Mouse (Mus musculus): ENCODE measurements around the gene Zwilch. TPM values are rescaled to one million over a fixed set of nuclear protein-coding genes. Genes with fewer than 3 reads are reported as not detected.

Zwilch gene
- total RNA-seq, 1 experiment = 99.2 TPM

GRCm38 (mm10) chr9:64110502-64110901 lies 62.4 kb downstream of the Zwilch start:
- TF ChIP-seq ZC3H11A (IDR thresholded peaks at IDR 0.05; ENCODE audit: borderline replicate concordance, low read depth, low read length) = no peak
- no peak for TF ChIP-seq MAFK (IDR thresholded peaks at IDR 0.05; ENCODE audit: insufficient read depth, low read depth, low read length)
- no peak for TF ChIP-seq CHD2 (IDR thresholded peaks at IDR 0.05; ENCODE audit: low read depth, low read length)
- no peak for TF ChIP-seq ZNF384 (IDR thresholded peaks at IDR 0.05; ENCODE audit: low read depth, low read length)
- no peak for TF ChIP-seq HCFC1 (IDR thresholded peaks at IDR 0.05; ENCODE audit: borderline replicate concordance, insufficient read depth, low read length)
- no peak overlapping the region for H3K4me3 ChIP-seq (ENCODE audit: insufficient read depth in 1 of 2, low read depth in 1 of 2, low read length in 2 of 2, poor library complexity in 1 of 2, severe bottlenecking in 1 of 2)
- in situ Hi-C loops (cut with MboI; ENCODE audit: low sequenced_read_pairs in 2 of 2, unreplicated experiment in 2 of 2) = no loop called here
- no peaks in the 10 kb centered on the region for H3K36me3 ChIP-seq (ENCODE audit: control insufficient read depth, insufficient read depth, low read length, poor library complexity, severe bottlenecking)
- no peak overlapping the region for H3K27ac ChIP-seq (ENCODE audit: insufficient read depth, low read depth, low read length, poor library complexity, severe bottlenecking)
- DNase-seq (ENCODE audit: low read depth, low spot score) = no peak
- peaks cover 0 to 4% of the 10 kb centered on the region in 2 experiments; a peak in 1 of 4 replicates for H3K4me1 ChIP-seq (ENCODE audit: control insufficient read depth in 2 of 2, insufficient read depth in 2 of 2, low read length in 2 of 2, poor library complexity in 1 of 2)
- no peak overlapping the region for H3K9ac ChIP-seq (ENCODE audit: insufficient read depth, low read depth, low read length, poor library complexity, severe bottlenecking)
- H3K9me3 ChIP-seq (ENCODE audit: control insufficient read depth, insufficient read depth, low read depth, low read length) = no peaks in the 10 kb centered on the region

DNA sequence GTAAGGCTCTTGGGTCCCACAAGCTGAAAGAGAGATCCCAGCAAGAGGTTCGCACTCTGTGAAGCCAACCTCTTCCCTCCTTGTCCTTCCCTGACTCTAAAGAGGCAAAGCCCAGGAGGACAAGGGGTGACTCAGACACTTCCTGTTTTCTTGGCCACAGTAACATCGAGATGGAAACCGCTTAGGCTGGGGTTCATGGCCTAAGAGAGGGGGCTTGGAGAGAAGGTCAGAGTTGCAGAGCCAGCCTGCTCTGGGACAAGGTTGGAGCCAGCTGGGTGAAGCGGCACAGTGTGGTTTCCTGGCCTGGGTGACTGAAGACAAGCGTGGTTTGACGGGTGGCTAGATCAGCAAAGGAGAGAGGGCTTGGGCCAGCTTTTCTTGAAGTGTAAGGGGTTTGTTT lies 67.6 kb downstream of the Zwilch start:
- no peak for DNase-seq (ENCODE audit: low read depth, low spot score)

DNA sequence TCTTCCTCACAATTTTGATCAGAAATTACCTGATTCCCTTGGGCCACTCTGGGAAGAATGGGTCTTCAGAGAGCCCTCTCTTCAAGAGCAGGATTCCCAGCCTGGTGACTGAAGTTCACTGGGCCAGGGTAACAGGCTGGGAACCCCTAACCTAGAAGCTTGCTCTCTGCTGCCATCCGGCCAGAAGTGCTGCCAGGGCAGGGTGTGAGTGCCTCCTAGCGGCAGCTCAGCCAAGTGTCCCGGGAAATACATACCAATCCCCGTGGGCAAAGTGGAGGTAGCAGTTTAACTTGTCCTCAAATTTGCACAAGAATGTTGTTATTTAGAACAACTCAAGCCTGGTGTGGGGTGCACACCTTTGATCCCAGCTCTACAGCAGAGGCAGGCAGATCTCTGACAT lies 72.5 kb downstream of the Zwilch start:
- peak overlapping the region; percentile 7 to 31; a peak in 3 of 4 replicates for H3K4me3 ChIP-seq (ENCODE audit: insufficient read depth in 1 of 2, low read depth in 1 of 2, low read length in 2 of 2, poor library complexity in 1 of 2, severe bottlenecking in 1 of 2)
- H3K4me1 ChIP-seq (ENCODE audit: control insufficient read depth in 2 of 2, insufficient read depth in 2 of 2, low read length in 2 of 2, poor library complexity in 1 of 2) = peaks cover 0 to 4% of the 10 kb centered on the region in 2 experiments; a peak in 1 of 4 replicates
- peak; percentile 69 for DNase-seq (ENCODE audit: low read depth, low spot score)
- no peaks in the 10 kb centered on the region for H3K9me3 ChIP-seq (ENCODE audit: control insufficient read depth, insufficient read depth, low read depth, low read length)
- no peak overlapping the region for H3K27ac ChIP-seq (ENCODE audit: insufficient read depth, low read depth, low read length, poor library complexity, severe bottlenecking)
- H3K36me3 ChIP-seq (ENCODE audit: control insufficient read depth, insufficient read depth, low read length, poor library complexity, severe bottlenecking) = no peaks in the 10 kb centered on the region
- no peak overlapping the region for H3K9ac ChIP-seq (ENCODE audit: insufficient read depth, low read depth, low read length, poor library complexity, severe bottlenecking)
- TF ChIP-seq ZC3H11A (IDR thresholded peaks at IDR 0.05; ENCODE audit: borderline replicate concordance, low read depth, low read length) (peak; percentile 89), ZNF384 (IDR thresholded peaks at IDR 0.05; ENCODE audit: low read depth, low read length) (no peak)
- in situ Hi-C loops (cut with MboI; ENCODE audit: low sequenced_read_pairs in 2 of 2, unreplicated experiment in 2 of 2) = no loop called here

More for the DNA sequence above, 67.6 kb downstream of the Zwilch start:
- H3K4me3 ChIP-seq (ENCODE audit: insufficient read depth in 1 of 2, low read depth in 1 of 2, low read length in 2 of 2, poor library complexity in 1 of 2, severe bottlenecking in 1 of 2) = no peak overlapping the region
- H3K9me3 ChIP-seq (ENCODE audit: control insufficient read depth, insufficient read depth, low read depth, low read length) = no peaks in the 10 kb centered on the region
- peaks cover 0 to 4% of the 10 kb centered on the region in 2 experiments; a peak in 1 of 4 replicates for H3K4me1 ChIP-seq (ENCODE audit: control insufficient read depth in 2 of 2, insufficient read depth in 2 of 2, low read length in 2 of 2, poor library complexity in 1 of 2)
- no peak overlapping the region for H3K9ac ChIP-seq (ENCODE audit: insufficient read depth, low read depth, low read length, poor library complexity, severe bottlenecking)
- no peak overlapping the region for H3K27ac ChIP-seq (ENCODE audit: insufficient read depth, low read depth, low read length, poor library complexity, severe bottlenecking)
- no peak for TF ChIP-seq ZNF384 (IDR thresholded peaks at IDR 0.05; ENCODE audit: low read depth, low read length)
- TF ChIP-seq CHD2 (IDR thresholded peaks at IDR 0.05; ENCODE audit: low read depth, low read length) = no peak
- TF ChIP-seq HCFC1 (IDR thresholded peaks at IDR 0.05; ENCODE audit: borderline replicate concordance, insufficient read depth, low read length) = no peak
- TF ChIP-seq MAFK (IDR thresholded peaks at IDR 0.05; ENCODE audit: insufficient read depth, low read depth, low read length) = no peak
- no peak for TF ChIP-seq ZC3H11A (IDR thresholded peaks at IDR 0.05; ENCODE audit: borderline replicate concordance, low read depth, low read length)
- in situ Hi-C loops (cut with MboI; ENCODE audit: low sequenced_read_pairs in 2 of 2, unreplicated experiment in 2 of 2) = no loop called here
- no peaks in the 10 kb centered on the region for H3K36me3 ChIP-seq (ENCODE audit: control insufficient read depth, insufficient read depth, low read length, poor library complexity, severe bottlenecking)

GRCm38 (mm10) chr9:64098282-64098681 lies 74.6 kb downstream of the Zwilch start:
- DNase-seq (ENCODE audit: low read depth, low spot score) = no peak
- no peaks in the 10 kb centered on the region for H3K36me3 ChIP-seq (ENCODE audit: control insufficient read depth, insufficient read depth, low read length, poor library complexity, severe bottlenecking)
- no peak overlapping the region for H3K27ac ChIP-seq (ENCODE audit: insufficient read depth, low read depth, low read length, poor library complexity, severe bottlenecking)
- no peak overlapping the region for H3K9ac ChIP-seq (ENCODE audit: insufficient read depth, low read depth, low read length, poor library complexity, severe bottlenecking)
- H3K4me3 ChIP-seq (ENCODE audit: insufficient read depth in 1 of 2, low read depth in 1 of 2, low read length in 2 of 2, poor library complexity in 1 of 2, severe bottlenecking in 1 of 2) = no peak overlapping the region
- H3K9me3 ChIP-seq (ENCODE audit: control insufficient read depth, insufficient read depth, low read depth, low read length) = no peaks in the 10 kb centered on the region
- H3K4me1 ChIP-seq (ENCODE audit: control insufficient read depth in 2 of 2, insufficient read depth in 2 of 2, low read length in 2 of 2, poor library complexity in 1 of 2) = peaks cover 0 to 4% of the 10 kb centered on the region in 2 experiments; a peak in 1 of 4 replicates
- in situ Hi-C loops (cut with MboI; ENCODE audit: low sequenced_read_pairs in 2 of 2, unreplicated experiment in 2 of 2) = loop anchor here in 1 of 2 experiments (10.0 kb wide), 1 partner anchor 183 kb away; no protein-coding TSS in a partner anchor
- TF ChIP-seq CHD2 (IDR thresholded peaks at IDR 0.05; ENCODE audit: low read depth, low read length) (no peak), ZC3H11A (IDR thresholded peaks at IDR 0.05; ENCODE audit: borderline replicate concordance, low read depth, low read length) (no peak), HCFC1 (IDR thresholded peaks at IDR 0.05; ENCODE audit: borderline replicate concordance, insufficient read depth, low read length) (no peak)

DNA sequence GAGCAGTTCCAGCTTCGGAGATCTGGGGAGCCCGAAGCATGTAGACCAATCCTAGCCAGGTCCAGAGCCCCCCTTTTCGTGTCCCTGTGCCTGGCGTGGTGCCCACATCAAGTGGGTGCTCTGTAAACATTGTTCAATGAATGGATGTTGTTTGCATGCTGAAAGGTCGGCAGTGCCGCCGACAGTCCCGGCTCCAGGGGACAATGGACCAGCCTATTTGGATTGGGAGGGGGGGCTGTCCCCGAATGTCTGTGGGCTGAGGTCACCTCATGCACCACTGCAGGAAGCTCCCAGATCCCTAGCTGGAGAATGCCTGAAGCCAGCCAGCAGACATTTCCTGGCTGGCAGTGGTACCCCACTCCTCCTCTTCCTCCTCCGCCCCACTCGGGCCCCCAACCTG lies 78.8 kb downstream of the Zwilch start:
- in situ Hi-C loops (cut with MboI; ENCODE audit: low sequenced_read_pairs in 2 of 2, unreplicated experiment in 2 of 2) = loop anchor here in 1 of 2 experiments (10.0 kb wide), 1 partner anchor 179 kb away; no protein-coding TSS in a partner anchor
- H3K9ac ChIP-seq (ENCODE audit: insufficient read depth, low read depth, low read length, poor library complexity, severe bottlenecking) = no peak overlapping the region
- DNase-seq (ENCODE audit: low read depth, low spot score) = no peak
- H3K4me1 ChIP-seq (ENCODE audit: control insufficient read depth in 2 of 2, insufficient read depth in 2 of 2, low read length in 2 of 2, poor library complexity in 1 of 2) = no peaks in the 10 kb centered on the region
- H3K36me3 ChIP-seq (ENCODE audit: control insufficient read depth, insufficient read depth, low read length, poor library complexity, severe bottlenecking) = no peaks in the 10 kb centered on the region
- no peak overlapping the region for H3K27ac ChIP-seq (ENCODE audit: insufficient read depth, low read depth, low read length, poor library complexity, severe bottlenecking)
- TF ChIP-seq ZNF384 (IDR thresholded peaks at IDR 0.05; ENCODE audit: low read depth, low read length) (no peak), ZC3H11A (IDR thresholded peaks at IDR 0.05; ENCODE audit: borderline replicate concordance, low read depth, low read length) (no peak), CHD2 (IDR thresholded peaks at IDR 0.05; ENCODE audit: low read depth, low read length) (no peak), HCFC1 (IDR thresholded peaks at IDR 0.05; ENCODE audit: borderline replicate concordance, insufficient read depth, low read length) (no peak), MAFK (IDR thresholded peaks at IDR 0.05; ENCODE audit: insufficient read depth, low read depth, low read length) (no peak)
- no peaks in the 10 kb centered on the region for H3K9me3 ChIP-seq (ENCODE audit: control insufficient read depth, insufficient read depth, low read depth, low read length)
- no peak overlapping the region for H3K4me3 ChIP-seq (ENCODE audit: insufficient read depth in 1 of 2, low read depth in 1 of 2, low read length in 2 of 2, poor library complexity in 1 of 2, severe bottlenecking in 1 of 2)
